Mouse (Mus musculus) cerebellum, adult 9-11 months (tissue): ENCODE measurements around the gene Acsf3.

Experiments
- DNase-seq: peaks from one replicate; pipeline ENCODE4 v3.0.0; 2022

Acsf3 gene

DNA sequence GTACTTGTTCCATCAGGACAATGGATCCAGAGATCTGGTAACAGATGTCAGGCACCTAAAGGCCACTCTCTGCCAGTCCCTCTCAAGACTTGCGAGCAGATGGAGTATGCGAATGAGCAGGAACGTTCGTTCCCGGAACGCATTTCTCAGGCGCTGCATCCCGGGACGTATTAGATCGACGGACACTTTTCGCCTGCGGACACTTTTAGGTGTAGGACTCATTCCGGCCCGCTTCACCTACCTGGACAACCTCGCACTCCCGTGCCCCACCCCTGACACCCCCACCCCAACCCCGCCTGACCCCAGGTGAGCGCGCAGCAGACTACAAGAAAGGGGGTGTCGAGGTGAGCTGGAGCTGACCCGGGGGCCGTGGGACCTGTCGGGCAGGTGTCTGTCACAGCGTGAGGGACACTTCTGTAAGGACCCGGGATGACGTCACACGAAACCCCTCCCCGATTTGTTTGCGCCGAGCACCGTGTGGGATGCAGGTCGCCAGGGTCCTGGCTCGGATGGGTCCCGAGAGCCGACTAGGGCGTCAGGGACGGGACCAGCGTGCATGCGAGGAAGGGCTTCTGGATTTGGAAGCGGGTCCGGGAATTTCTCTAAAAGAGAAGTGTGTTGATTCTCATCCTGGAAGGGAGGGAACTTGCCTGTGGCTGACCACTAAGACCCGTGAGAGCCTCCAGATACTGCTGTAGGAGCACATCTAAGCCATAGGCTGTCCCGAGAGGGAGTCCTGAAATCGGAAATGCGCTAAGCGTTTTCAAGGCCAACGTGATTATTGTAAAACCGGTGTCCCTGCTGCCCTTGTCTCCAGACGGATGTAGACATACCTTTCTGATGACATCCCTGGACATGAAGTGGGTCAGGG lies at the start of gene Acsf3:
Gene Acsf3 (plus strand): TSS at position 202 of the 871 bp plus-strand sequence.
- DNase-seq: peak; percentile 75

DNA sequence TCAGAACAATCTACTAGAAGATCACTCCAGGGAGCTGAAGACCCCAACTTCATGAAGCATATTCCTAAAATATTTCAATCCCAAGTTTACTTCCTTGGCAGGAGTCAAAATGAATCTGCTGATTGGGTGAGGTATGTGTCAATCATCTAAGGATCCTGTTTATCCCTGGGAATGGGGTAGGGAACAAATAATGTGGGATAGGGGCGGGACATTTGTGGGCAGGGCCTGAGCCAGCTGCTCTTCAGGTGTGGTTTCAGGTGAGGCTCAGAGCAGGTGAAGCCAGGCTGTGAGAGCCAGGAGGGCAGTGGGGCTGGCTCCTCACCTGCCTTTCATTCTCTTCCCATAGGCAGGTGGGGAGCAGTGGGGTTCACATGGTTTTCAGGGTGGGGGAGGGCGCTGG lies 48.5 kb upstream of the Acsf3 start:
- no peak for DNase-seq

DNA sequence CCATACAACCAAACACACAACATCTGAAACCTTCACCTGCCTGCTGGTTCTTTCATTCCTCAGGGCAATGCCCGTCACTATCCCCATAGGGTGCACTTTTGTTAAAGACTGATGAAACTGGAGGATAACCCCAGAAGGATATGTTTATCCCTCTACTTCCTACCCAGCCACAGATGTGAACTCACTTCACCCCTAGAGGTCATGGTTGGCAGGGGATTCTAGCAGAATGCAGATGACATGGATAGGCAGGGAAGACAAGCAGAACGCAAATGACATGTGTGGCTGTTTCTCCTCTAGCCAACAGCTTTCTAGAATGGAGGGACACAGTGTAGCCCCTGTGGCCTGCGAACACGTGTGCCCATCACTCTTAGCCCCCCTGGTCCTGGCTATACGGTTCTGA lies 47.9 kb upstream of the Acsf3 start:
- no peak for DNase-seq

DNA sequence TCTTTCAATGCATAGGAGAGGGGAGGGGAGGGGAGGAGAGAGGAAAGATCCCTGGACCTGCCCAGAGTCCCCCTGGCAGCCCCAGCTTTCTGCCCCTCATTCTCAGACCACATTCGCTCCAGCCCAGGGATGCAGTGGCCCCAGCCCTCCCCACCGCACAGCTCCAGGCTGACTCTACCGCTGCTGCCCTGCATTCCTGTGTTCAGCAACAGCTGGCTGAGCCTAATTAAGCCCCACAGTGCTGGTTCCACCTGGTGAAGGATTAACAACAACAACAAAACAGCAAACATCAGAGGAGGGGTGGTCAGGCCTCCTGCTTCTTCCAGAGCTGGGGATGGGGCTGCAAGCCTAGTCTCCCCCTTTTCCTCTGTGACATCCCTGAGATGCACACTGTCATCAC lies 46.7 kb upstream of the Acsf3 start:
- DNase-seq: no peak

DNA sequence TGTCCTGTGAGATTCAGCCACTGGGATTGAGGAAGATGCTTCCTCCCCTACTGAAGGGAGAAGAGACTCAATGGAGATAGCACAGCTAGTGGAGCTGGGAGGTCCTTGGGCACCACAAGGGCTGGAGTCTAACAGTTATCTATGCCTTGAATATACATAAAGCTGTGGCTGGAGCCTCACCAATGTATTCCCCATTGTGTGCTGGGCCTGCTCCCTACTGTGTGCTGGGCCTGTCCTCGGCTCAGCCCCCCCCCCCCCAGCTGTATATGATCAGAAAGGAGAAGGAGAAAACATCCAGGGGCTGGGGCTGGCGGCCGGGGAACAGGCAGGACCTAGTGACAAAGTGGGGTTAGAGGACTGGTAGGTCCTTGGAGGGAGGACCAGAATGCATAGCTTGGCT lies 40.2 kb upstream of the Acsf3 start:
- DNase-seq: no peak

DNA sequence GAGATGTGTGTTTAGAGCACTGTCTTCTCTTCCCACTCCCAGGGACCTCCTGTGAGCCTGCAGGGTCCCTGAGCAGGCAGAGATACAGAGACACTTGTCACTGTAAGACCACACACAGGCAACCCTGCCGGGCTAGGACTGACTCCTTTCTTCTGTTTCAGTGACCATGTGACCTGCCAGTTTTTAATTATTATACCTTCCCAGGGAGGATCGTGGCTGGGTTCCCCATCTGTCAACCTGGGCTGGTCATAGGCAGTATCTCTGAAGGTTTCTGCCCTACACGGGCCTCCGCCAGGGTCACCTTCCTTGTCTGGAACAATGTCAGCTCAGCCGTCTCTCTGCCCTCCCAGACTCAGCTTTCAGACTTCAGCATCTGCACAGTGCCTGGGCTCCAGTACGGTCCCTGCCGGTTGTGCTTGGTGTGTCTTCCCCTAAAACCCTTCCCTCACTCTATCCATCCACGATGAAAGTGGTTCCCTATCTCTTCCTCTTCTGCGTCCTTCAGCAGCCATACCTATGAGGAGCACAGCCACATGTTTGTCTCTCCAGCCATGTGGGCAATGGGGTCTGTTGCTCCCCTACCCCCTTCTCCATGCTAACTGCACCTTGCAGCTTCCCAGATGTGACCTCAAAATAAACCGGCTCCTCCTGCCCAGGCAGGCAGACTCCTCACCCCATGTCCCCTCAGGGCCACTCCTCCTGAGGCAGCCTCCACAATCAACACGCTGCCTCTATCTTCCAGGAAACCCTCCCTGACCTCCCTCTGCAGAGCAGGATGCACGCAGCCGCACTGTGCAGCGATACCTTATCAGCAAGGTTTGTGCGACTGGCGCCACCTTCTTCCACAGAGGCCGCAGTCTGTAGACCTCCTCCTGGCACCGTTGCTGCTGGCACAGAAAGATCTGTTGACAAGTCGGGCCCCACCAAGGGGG lies 39.5 kb upstream of the Acsf3 start:
- DNase-seq: no peak

DNA sequence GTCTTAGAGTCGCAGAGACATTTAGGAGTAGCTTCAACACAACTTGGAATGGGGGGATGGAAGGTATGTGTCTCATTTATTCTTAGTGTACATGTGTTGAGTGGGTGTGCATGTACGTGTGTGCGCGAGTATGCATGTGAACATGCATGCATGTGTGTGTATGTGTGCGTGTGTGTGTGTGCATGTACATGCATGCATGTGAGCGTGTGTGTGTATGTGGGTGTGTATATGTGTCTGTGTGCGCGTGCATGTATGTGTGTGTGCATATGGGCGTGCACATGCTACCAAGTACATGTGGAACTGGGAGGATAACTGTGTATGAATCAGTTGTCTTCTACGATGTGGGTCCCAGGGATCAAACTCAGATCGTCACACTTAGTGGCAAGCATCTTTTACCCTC lies 38.7 kb upstream of the Acsf3 start:
- no peak for DNase-seq

DNA sequence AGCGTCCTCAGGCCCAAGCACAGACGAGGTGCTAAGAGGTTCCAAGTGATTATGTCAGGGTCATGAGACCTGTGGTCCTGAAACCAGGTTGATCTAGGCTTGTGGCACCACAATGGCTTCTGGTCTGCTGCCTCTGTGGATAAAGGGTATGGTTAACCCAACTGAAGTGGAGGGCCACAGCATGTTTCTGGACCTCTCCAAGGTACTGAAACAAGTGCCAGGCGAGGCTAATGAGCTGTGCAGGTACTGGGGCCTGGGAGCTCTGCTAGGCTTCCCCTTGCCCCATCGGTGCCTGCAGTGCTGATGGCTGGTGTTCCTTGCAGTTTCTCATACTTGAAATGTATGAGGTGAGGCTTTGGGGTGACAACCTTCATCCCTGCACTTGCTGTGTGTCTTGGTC lies 38.2 kb upstream of the Acsf3 start:
- no peak for DNase-seq

DNA sequence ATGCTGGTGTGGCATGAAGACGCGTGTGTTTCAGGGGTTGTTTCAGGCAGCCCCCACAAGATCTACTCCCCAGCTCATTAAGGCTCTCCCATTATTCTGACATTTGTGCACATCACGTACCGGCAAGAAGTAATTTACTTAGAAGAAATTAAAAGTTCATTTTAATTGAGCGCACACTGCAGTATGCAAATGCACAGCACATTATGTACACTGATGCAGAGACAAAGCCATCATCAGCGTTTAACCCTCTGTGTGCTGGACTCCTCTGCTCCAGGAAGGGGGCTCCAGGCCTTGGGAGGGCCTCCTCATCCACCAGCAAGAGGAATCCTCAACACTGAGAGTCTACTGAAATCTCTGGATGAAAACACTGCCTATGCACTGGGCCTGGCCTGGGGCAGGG lies 37.4 kb upstream of the Acsf3 start:
- no peak for DNase-seq

DNA sequence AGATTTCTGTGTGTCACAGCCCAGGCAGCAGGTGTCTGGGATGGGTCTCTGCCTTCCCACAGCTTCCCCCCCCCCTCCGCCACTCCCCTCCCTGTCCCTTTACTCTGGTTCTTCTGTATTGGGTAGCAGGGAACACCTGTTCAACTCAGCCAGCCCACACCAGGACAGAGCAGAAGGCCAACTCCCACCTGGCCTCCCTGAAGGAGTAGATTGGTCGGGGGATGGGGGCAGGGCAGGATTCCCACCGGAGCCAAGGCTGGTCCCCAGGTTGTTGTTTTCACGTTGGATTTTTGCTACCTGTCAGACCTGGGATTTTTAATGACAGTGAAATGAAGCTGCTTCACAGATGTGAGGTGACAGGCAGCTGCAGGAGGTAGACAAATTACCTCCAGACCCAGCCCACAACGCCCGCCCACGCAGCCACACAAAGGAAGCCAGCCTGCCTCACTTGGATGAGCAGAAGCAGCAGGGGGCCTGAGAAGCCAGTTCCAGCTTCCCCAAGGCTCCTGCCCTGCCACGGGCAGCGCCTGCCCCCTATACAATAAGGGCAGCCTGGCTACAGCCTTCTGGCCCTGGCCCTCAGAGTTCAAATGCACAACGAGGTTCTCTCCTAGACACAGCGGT lies 36.1 kb upstream of the Acsf3 start:
- peak; percentile 78 for DNase-seq

DNA sequence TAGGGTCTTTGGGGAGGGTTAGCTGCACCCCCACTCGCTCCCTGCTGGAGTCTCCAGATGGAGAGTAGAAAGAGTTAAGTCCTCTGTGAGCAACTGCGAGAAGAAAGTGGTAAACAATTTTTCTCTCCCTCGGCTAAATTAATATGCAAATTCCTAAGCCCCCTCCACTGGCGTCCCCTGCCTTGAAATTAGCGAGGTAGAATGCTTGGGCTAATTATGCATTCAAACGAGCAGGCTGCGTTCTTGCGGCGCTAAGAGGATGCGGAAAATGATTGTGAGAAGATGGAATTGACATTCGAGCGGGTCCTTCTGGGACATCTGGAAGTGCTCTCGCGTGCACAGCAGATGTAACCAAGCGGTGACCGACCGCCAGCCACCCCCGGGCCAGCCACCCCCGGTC lies 32.8 kb upstream of the Acsf3 start:
- DNase-seq: no peak

DNA sequence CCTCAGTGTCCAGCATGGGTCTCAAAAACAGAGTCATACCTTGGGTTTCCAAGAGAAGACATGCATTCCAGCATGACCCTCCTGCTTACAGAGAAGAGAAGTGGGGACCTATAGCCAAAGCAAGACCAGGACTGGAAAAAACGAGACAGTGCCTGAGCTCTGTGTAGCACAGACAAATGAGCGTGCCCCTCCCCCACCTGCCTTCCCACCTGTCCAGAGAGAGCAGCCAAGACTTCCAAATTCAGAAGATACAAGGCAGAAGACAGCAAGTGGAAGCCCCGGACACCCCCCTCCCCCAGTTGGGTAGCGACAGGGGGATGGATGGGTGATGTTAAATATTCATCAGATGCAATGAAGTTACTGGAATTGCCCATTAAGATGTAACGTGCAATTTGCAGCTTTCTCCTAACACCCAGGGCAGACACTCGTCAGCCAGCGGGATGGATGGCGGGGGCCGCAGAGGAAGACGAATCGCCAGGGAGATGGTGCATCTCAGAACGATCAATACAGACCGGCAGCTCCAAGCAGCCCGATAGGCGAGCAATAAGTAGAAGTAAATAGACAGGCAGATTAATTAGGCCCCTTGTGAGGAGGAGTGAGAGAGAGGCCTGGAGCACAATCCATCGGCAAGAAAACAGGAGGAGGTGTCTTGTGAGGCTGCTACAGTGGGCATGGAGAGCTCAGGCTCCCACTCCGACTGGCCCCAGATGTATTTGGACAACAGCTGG lies 30.1 kb upstream of the Acsf3 start:
- DNase-seq: peak; percentile 67

DNA sequence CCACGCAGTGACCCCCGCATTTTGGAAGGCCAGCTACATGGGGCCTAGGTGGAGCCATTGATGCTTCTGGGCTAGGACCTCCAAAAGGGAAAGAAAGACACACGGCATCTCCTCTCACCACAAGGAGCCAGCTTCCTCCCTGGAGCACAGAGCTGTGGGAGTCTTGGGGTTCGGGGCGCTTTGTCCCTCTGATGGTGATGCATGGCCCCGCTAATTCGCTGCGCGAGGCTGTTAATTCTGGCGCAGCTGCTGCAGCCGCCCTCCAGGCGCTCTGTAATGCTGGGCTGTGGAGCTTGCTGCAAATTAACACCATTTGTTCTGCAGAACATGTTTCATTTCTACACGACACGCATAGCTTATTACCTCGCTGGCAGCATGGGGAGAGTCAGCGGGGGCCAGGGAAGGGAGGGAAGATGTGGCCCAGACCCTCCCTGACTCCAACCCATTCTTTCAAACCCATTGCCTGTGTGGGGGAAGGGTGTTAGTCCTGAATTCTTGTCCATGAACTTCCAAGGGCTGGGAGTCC lies 29.5 kb upstream of the Acsf3 start:
- no peak for DNase-seq

DNA sequence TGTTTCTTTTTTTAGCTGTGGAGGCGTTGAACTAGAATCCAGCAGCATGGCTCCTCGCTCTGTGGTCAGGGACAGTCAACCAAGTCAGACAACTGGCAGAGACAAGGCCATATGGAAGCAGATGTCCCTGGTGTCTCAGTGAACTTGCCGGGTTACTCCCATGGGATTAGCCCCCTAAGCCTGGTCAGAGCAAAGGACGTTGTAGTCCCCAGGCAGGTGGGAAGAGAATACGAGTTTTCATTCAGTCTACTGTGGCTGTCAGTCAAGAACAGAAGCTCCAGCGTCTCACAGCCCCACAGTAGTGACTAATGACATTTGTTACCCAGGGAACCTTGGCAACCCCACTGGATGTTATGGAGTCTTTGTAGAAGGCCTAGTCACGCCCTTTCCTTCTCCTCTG lies 28.8 kb upstream of the Acsf3 start:
- DNase-seq: no peak

DNA sequence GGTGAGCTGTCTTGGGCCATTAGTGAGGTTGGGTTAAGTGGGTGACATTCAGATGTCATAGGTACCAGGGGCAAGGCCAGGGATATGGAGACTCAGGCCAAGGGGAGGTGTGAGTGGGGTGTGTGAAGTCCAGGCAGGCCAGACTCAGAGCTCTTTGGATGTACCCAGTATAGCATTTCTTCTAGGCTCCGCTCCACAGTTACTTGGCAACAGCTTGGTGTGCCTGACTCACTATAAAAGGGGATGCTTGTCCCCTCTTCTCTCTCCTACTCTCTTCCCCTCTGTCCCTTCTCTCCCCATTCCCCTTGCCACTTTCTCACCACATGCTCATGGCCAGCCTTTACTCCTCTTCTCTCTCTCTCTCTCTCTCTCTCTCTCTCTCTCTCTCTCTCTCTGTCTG lies 27.5 kb upstream of the Acsf3 start:
- DNase-seq: no peak

DNA sequence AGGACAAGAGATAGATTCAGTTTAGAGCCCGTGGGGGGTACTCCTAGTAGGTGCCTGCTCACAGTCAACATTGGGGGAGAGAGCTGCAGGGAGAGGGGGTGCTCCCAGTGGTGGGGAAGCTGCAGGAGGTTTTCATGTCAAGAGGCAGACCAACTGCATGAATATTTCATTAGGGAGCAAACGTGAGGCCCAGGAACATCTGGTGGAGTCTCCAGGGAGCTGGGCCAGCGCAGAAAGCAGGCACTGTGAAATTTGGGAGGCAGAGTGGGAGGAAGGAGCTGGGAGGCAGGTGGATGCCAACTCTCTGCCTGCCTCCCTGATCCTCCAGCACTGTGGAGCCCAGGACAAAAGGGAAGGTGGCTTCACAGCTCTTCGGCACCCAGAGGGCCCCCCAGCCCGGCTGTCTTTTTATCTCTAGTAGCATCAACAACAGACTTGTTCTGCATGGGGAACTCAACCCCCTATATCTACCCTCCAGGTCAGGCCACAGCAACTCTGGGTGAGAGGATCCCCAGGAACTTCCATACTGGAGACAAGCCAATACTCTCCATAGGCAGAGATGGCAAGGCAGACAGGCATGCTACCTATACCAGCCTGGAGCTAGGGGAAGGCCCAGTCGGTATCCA lies 25.8 kb upstream of the Acsf3 start:
- no peak for DNase-seq

DNA sequence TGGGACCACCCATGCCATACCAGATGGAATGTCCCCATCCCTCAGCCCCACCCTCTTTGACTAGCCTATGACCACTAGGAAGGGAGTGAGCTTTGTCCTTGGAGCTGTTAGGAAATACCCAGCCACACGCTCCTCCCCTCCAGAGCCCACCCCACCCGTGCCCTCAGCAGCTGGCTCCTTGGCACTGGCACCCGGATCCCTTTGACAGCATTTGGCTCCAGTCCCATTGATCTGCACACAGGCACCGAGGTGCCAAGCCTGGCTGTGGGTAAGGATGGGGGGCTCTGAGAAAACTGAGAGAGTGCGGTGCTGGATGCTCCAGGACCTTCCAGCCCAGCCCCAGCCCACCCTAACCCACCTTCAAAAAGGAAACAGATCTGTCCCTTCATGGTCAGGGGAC lies 23.9 kb upstream of the Acsf3 start:
- DNase-seq: peak; percentile 78

DNA sequence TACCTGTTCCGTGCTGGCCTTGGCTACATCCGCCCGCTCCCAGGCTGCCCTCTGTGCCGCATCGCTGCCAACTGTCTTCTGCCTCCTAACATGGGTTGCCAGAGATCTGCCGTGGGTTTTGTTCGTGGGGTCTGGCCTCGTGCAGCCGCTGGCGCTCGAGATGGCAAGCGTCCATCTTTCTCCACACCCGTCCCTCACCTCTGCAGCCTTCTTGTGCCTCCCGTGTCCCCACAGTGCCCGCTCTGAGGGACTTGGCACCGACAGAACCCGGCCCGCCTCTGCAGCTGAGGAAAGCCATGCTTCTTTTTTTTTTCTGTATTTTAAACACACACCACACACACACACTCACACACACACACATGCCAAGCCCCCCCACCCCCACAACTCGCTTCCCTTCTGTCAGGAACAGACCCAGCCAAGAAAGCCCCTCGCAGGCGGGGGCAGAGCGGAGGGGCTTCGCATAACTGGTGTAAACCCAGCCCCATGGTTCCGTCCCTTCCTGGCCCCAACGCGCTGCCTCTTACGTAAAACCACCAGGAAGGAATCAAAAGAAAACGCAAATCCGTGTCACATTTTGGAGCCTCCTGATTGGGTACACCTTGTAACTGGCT lies 23.1 kb upstream of the Acsf3 start:
- DNase-seq: peak; percentile 85

DNA sequence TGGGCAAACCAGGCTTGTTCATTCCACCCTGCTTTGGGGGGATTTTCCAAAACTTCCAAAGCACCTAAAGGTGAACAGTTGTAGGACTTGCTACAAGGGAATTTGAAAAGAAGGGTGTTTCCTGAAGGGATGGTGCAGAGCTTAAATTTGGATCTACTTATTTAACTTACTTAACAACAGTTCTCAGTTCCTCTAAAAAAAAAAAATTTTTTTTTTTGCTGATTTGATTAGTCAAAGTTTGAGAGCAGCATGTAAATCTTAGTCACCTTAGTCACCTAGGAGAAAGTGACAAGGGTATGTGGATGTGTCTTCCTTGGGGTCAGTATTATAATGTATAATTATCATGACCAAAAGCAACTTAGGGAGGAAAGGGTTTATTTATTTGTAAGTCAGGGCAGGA lies 16.7 kb upstream of the Acsf3 start:
- DNase-seq: no peak

DNA sequence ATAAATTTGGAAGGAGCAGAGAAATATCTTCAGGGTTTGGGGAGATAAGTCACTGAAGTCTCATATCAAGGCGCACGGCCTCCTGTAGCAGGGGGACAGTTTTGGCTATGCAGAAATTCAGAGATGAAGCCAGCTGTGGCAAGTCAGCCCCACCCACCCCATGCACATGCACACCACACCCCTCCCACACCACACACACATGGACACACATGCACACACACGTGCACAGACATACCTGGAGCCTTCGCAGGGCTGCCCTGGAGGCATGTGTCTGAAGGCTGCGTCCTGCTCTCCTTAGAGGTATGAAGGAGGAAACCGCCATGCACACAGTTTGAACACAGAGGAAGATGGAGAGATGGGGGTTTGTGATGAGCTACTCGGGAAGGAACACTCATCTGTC lies 15.2 kb upstream of the Acsf3 start:
- no peak for DNase-seq

DNA sequence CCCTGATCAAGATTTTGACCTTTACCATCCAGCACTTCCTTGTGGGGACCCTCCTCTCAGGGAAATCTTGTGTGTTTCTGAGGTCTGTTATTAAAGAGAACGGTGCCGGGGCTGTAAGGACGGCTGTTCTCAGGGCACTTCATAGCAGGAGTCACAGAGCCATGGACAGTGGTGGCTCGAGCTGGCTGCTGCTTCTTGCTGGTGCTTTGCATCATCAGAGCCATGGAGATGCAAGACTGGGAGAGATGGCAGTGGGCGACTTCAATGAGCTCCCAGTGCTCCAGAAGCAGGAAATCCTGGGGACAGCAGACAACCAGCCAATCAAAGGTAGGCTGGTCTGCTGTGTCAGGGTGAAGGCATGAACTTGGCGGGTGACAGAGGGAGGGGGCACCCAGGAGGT lies 14.2 kb upstream of the Acsf3 start:
- DNase-seq: no peak
